Mouse (Mus musculus): ENCODE data around the gene Olfr1316. TPM values are rescaled to one million over a fixed set of nuclear protein-coding genes. Genes with fewer than 3 reads are reported as not detected.

Olfr1316 gene
- polyA plus RNA-seq (2012; rRNA removed; ENCODE audit: low replicate concordance) = not detected in 2 replicates

GRCm38 (mm10) chr2:112134877-112135276 lies at the start of gene Olfr1316:
Gene Olfr1316 (minus strand): TSS chr2:112134977.

GRCm38 (mm10) chr2:112153898-112154297 lies 19.1 kb upstream of the Olfr1316 start, which contains the start of gene Olfr1318:
Gene Olfr1318 (plus strand): TSS chr2:112154198.

GRCm38 (mm10) chr2:112140029-112140428 lies 5.3 kb upstream of the Olfr1316 start, which contains the start of gene Olfr1317:
Gene Olfr1317 (plus strand): TSS chr2:112140329.

GRCm38 (mm10) chr2:112115340-112115739 lies 19.4 kb downstream of the Olfr1316 start, which contains the start of gene Olfr1315-ps1:
Gene Olfr1315-ps1 (minus strand): TSS chr2:112115440.

GRCm38 (mm10) chr2:112096681-112097080 lies 38.1 kb downstream of the Olfr1316 start, which contains the start of gene Olfr1314:
Gene Olfr1314 (minus strand): TSS chr2:112096781.

GRCm38 (mm10) chr2:112077743-112078142 lies 57.0 kb downstream of the Olfr1316 start, which contains the start of gene Olfr1313:
Gene Olfr1313 (minus strand): TSS chr2:112077843.

Other genes with a start within 250 kb of the Olfr1316 start
- not detected in 2 replicates for gene Olfr1306, start 218.7 kb downstream of the Olfr1316 start, polyA plus RNA-seq (2012; rRNA removed; ENCODE audit: low replicate concordance)
- not detected in 2 replicates for gene Olfr1307, start 185.5 kb downstream of the Olfr1316 start, polyA plus RNA-seq (2012; rRNA removed; ENCODE audit: low replicate concordance)
- gene Olfr1308, start 170.0 kb downstream of the Olfr1316 start, polyA plus RNA-seq (2012; rRNA removed; ENCODE audit: low replicate concordance) = not detected in 2 replicates
- not detected in 2 replicates for gene Olfr1309, start 144.7 kb downstream of the Olfr1316 start, polyA plus RNA-seq (2012; rRNA removed; ENCODE audit: low replicate concordance)
- gene Olfr1310, start 122.3 kb downstream of the Olfr1316 start, polyA plus RNA-seq (2012; rRNA removed; ENCODE audit: low replicate concordance) = not detected in 2 replicates
- not detected in 2 replicates for gene Olfr1311, start 110.6 kb downstream of the Olfr1316 start, polyA plus RNA-seq (2012; rRNA removed; ENCODE audit: low replicate concordance)
- not detected in 2 replicates for gene Olfr1312, start 84.7 kb downstream of the Olfr1316 start, polyA plus RNA-seq (2012; rRNA removed; ENCODE audit: low replicate concordance)
- gene Olfr1313, start 57.1 kb downstream of the Olfr1316 start, polyA plus RNA-seq (2012; rRNA removed; ENCODE audit: low replicate concordance) = not detected in 2 replicates
- gene Olfr1314, start 38.2 kb downstream of the Olfr1316 start, polyA plus RNA-seq (2012; rRNA removed; ENCODE audit: low replicate concordance) = not detected in 2 replicates
- gene Olfr1315-ps1, start 19.5 kb downstream of the Olfr1316 start, polyA plus RNA-seq (2012; rRNA removed; ENCODE audit: low replicate concordance) = not detected in 2 replicates
- gene Olfr1317, start 5.4 kb upstream of the Olfr1316 start, polyA plus RNA-seq (2012; rRNA removed; ENCODE audit: low replicate concordance) = not detected in 2 replicates
- not detected in 2 replicates for gene Olfr1318, start 19.2 kb upstream of the Olfr1316 start, polyA plus RNA-seq (2012; rRNA removed; ENCODE audit: low replicate concordance)
- 36.0 and 94.5 TPM in 2 replicates for gene Lpcat4, start 104.5 kb upstream of the Olfr1316 start, polyA plus RNA-seq (2012; rRNA removed; ENCODE audit: low replicate concordance)
- not detected in 2 replicates for gene Nutm1, start 124.3 kb upstream of the Olfr1316 start, polyA plus RNA-seq (2012; rRNA removed; ENCODE audit: low replicate concordance)
- 62.3 and 132 TPM in 2 replicates for gene Nop10, start 126.9 kb upstream of the Olfr1316 start, polyA plus RNA-seq (2012; rRNA removed; ENCODE audit: low replicate concordance)
- 35.2 and 45.7 TPM in 2 replicates for gene Slc12a6, start 130.8 kb upstream of the Olfr1316 start, polyA plus RNA-seq (2012; rRNA removed; ENCODE audit: low replicate concordance)
- not detected in 2 replicates for gene Gm21985, start 131.3 kb upstream of the Olfr1316 start, polyA plus RNA-seq (2012; rRNA removed; ENCODE audit: low replicate concordance)
- 67.8 and 129 TPM in 2 replicates for gene Emc4, start 233.1 kb upstream of the Olfr1316 start, polyA plus RNA-seq (2012; rRNA removed; ENCODE audit: low replicate concordance)
- gene Katnbl1, start 244.2 kb upstream of the Olfr1316 start, polyA plus RNA-seq (2012; rRNA removed; ENCODE audit: low replicate concordance) = 0.86 and 2.4 TPM in 2 replicates